Mouse (Mus musculus) spleen, adult 2 months (tissue): ENCODE data around the gene Wfs1.

Experiments used
- CTCF ChIP-seq: fragments of 200-500 bp; IDR thresholded peaks from 2 replicates; pipeline ENCODE4 v1.5.1; 2011; ENCODE audit warnings: mild to moderate bottlenecking, inconsistent platforms; ENCODE audit not compliant: insufficient read depth, insufficient read length, insufficient replicate concordance; ENCODE audit errors: extremely low read depth
- POLR2A ChIP-seq: fragments of 200-500 bp; IDR thresholded peaks from 2 replicates; pipeline ENCODE4 v1.6.1; 2011; ENCODE audit warnings: low read depth, low read length, inconsistent platforms

GRCm38 (mm10) chr5:36917245-36917644 is 71.8 kb downstream of the Wfs1 start:
- TF ChIP-seq CTCF (no peak), POLR2A (no peak)
